Mouse (Mus musculus) gastrocnemius, postnatal 14 days (tissue): ENCODE measurements around the gene Arl9. TPM values are rescaled to one million over a fixed set of nuclear protein-coding genes. Genes with fewer than 3 reads are reported as not detected.
"Not testable (repeated sequence)": the region's sequence is repeated elsewhere in the genome, so short reads cannot be mapped to it uniquely, and the experiment has no call there.

Experiments
- DNase-seq: peaks from one replicate; pipeline ENCODE4 v3.0.0; 2021; ENCODE audit warnings: mixed read lengths
- intact Hi-C: fragments of 180-260 bp; cut with DNase I; formaldehyde crosslinking; loops from one replicate; pipeline ENCODE4 v1.15.1; 2025; ENCODE audit warnings: low total_unique reads
- total RNA-seq, 2 experiments: library from RNA; stranded (reverse); gene quantifications; 2 replicates each; pipeline ENCODE4 v1.2.3; 2021

Arl9 gene
- total RNA-seq, 2 experiments from 2014 or later = not detected

- intact Hi-C loops = no loop called here
- DNase-seq = no peak
These were observed 9.3 kb downstream of the Arl9 start for GRCm38 (mm10) chr5:77013171-77013570.

GRCm38 (mm10) chr5:77015544-77016482 lies 12.0 kb downstream of the Arl9 start, which contains the start of gene Thegl:
TSS of gene Thegl (plus strand) at chr5:77016023.
- DNase-seq = peak; percentile 83
- intact Hi-C loops = no loop called here

GRCm38 (mm10) chr5:77028034-77028433 lies 24.2 kb downstream of the Arl9 start:
- intact Hi-C loops = no loop called here

GRCm38 (mm10) chr5:77029735-77030134 lies 25.9 kb downstream of the Arl9 start:
- peak; percentile 37 for DNase-seq
- intact Hi-C loops = no loop called here

More at GRCm38 (mm10) chr5:77028034-77028433, 24.2 kb downstream of the Arl9 start:
- no peak for DNase-seq

GRCm38 (mm10) chr5:77035101-77035500 lies 31.2 kb downstream of the Arl9 start:
- intact Hi-C loops, DNase-seq: not testable (repeated sequence)

- DNase-seq = no peak
- intact Hi-C loops = no loop called here
These were observed 34.6 kb downstream of the Arl9 start for GRCm38 (mm10) chr5:77038451-77038850.

GRCm38 (mm10) chr5:77039391-77039790 lies 35.5 kb downstream of the Arl9 start:
- intact Hi-C loops = no loop called here

GRCm38 (mm10) chr5:77044362-77044761 lies 40.5 kb downstream of the Arl9 start:
- no peak for DNase-seq
- intact Hi-C loops = no loop called here

More at GRCm38 (mm10) chr5:77039391-77039790, 35.5 kb downstream of the Arl9 start:
- no peak for DNase-seq

- intact Hi-C loops = no loop called here
- DNase-seq = no peak
These were observed 48.8 kb downstream of the Arl9 start for GRCm38 (mm10) chr5:77052616-77053015.

GRCm38 (mm10) chr5:77056881-77057440 lies 53.1 kb downstream of the Arl9 start:
- DNase-seq = no peak
- intact Hi-C loops = no loop called here

Other genes starting within 250 kb of the Arl9 start
- 1 to 10 TPM; 7.9 to 8.4 TPM for gene Aasdh, start 98.5 kb upstream of the Arl9 start, total RNA-seq
- gene Paics, start 52.7 kb upstream of the Arl9 start, total RNA-seq = 100 to 1,000 TPM; 129 to 152 TPM
- gene Ppat, start 52.5 kb upstream of the Arl9 start, total RNA-seq = 10 to 100 TPM; 22.0 to 29.8 TPM
- gene Srp72, start 29.4 kb upstream of the Arl9 start, total RNA-seq = 10 to 100 TPM; 57.7 to 63.8 TPM
- not detected for gene Thegl, start 12.0 kb downstream of the Arl9 start, total RNA-seq
- gene Hopx, start 111.1 kb downstream of the Arl9 start, total RNA-seq = 1 to 10 TPM; 9.7 to 9.8 TPM
- gene Spink2, start 207.4 kb downstream of the Arl9 start, total RNA-seq = under 1 TPM in 1 of 2 experiments, not detected in 1; 0.72 TPM